Mouse (Mus musculus) cortical plate, adult 2 months (tissue): Measurements from ENCODE around the gene Klhdc8a. TPM values are rescaled to one million over a fixed set of nuclear protein-coding genes. Genes with fewer than 3 reads are reported as not detected.
"Not testable (repeated sequence)": the region's sequence is repeated elsewhere in the genome, so short reads cannot be mapped to it uniquely, and the experiment has no call there.

ENCODE experiments used
- H3K27ac ChIP-seq: fragments of 200-500 bp; 2 replicates; pipeline ENCODE4 v1.5.1; 2012; ENCODE audit warnings: low read length, control low read depth, inconsistent platforms; ENCODE audit not compliant: insufficient read depth
- H3K4me1 ChIP-seq: fragments of 200-500 bp; 2 replicates; pipeline ENCODE4 v1.6.1; 2011; ENCODE audit warnings: low read length; ENCODE audit not compliant: control insufficient read depth, insufficient read depth
- H3K4me3 ChIP-seq: fragments of 200-500 bp; 2 replicates; pipeline ENCODE4 v1.5.1; 2011; ENCODE audit warnings: mild to moderate bottlenecking, low read length, control low read depth; ENCODE audit not compliant: insufficient read depth
- CTCF ChIP-seq: fragments of 200-500 bp; IDR thresholded peaks from 2 replicates; pipeline ENCODE4 v1.5.1; 2011; ENCODE audit warnings: mild to moderate bottlenecking, control low read depth, low read length; ENCODE audit not compliant: insufficient read depth; ENCODE audit errors: extremely low read depth
- POLR2A ChIP-seq: fragments of 200-500 bp; IDR thresholded peaks from 2 replicates; pipeline ENCODE4 v1.6.1; 2011; ENCODE audit warnings: mild to moderate bottlenecking, low read length, control low read depth; ENCODE audit not compliant: insufficient read depth; ENCODE audit errors: extremely low read depth
- polyA plus RNA-seq: library from polyadenylated mRNA; depleted of rRNA; stranded (reverse); fragments of >200 nt; gene quantifications from 2 replicates; pipeline ENCODE4 v1.2.3, GENCODE M21; 2012

Klhdc8a gene
- polyA plus RNA-seq, 1 experiment = 9.4 TPM

DNA sequence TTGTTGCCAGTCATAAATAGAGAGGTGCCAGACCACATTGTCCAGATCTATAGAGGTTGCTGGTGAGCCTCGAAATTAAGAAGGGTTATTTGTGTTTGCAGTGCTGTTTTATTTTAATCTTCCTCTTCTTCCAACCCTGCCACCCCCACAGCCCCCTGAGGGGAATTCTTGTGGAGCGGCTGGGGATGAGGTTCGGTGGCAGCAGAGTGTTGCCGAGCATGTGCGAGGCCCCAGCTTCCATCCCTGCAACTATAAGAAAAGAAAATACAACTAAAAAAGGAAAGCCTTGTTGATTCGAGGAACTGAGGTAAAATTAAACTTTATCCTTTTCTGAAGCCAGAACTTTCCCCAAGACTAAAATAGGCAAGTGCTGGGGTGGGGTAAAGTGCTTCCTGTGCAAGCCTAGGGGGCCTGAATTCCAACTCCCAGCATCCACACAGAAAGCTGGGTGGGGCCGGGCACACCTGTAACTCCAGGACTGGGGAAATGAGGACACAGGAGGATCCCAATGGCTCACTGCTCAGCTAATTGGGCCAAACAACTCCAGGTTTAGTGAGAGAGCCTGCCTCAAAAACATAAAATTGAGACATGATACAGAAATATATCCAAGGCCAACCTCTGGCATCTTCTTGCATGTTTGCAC, 29.9 kb upstream of the Klhdc8a start:
- Histone ChIP-seq H3K4me1 (peaks cover 4% of the 10 kb centered on the region), H3K27ac (no peak overlapping the region), H3K4me3 (no peak overlapping the region)
- TF ChIP-seq POLR2A (no peak), CTCF (no peak)

DNA sequence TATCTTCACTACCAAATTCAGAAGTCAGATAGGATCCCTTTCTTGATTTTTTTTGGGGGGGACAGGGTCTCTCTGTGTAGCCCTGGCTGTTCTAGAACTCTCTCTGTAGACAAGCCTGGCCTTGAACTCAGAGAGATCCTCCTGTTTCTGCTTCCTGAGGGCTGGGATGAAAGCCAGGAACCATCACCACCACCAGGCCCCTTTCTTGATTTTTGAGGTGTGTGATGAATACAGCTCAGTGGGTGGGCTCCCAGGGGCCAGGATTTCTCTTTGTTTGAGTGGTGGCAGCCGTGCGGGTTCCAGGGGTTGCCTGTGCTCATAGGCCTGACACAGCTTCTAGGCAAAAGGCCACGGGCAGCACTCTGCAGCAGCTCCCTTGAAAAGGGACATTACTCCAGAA, 27.2 kb upstream of the Klhdc8a start:
- H3K27ac ChIP-seq = no peak overlapping the region
- H3K4me1 ChIP-seq = peaks cover 4% of the 10 kb centered on the region
- no peak overlapping the region for H3K4me3 ChIP-seq
- TF ChIP-seq CTCF (no peak), POLR2A (no peak)

DNA sequence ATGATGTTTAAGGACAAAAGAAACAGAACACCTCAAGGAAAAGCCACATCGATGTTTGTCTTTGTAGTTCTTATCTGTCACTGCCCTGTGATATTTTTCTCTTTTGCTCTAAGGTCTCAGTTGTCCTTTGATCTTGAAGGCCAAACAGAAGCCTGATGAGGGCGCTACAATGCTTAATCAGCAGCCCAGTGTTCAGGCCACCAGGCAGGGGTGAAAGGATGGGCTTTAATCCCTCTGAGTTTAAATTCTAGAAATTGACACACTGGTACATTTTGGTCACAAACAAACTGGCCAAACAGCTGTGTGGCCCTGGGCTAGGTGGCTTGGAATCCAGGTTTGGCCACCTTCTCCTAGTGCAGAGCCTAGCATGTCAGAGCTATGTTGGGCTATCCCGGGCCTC, 21.7 kb upstream of the Klhdc8a start:
- TF ChIP-seq POLR2A = no peak
- no peak for TF ChIP-seq CTCF
- Histone ChIP-seq H3K4me1 (no peaks in the 10 kb centered on the region), H3K4me3 (no peak overlapping the region), H3K27ac (no peak overlapping the region)

DNA sequence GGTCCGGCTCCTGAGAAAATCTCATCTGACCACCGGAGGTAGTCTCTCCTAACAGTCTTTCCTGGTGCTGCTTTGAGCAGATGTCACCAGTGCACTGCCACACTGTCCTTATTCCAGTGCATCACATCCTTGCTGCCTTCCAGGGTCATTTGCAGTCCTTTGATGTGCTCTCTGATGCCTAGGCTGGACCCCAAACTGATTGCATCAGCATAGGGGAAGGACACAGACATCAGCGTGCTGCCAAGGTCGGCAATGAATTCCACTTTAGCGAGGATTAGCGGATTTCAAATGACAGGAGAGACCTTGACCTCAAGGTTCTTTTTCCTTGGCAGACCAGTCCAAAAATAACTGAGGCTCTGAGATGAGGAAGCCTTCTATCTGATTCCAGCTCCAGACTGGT, 21.3 kb upstream of the Klhdc8a start:
- TF ChIP-seq CTCF (no peak), POLR2A (no peak)
- no peaks in the 10 kb centered on the region for H3K4me1 ChIP-seq
- no peak overlapping the region for H3K4me3 ChIP-seq
- no peak overlapping the region for H3K27ac ChIP-seq

DNA sequence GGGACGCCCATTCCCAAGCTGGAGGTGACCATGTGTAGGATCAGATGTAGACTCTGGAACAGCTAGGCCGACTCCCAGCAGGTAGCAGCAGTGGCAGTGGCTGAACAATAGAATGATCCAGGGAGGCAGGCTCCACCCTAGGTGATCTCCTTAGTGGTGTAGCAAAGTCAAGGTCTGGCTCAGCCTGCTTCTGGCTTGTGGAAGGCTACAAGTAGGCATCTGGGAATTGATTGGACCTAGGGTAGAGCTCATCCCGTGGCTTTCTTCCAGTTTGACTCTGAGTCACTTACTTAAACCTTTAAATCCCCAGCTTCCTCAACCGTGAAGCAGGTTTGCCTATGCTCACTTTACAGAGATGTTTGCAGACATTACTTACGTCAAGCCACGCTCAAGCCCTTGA, 17.8 kb upstream of the Klhdc8a start:
- H3K4me1 ChIP-seq, H3K27ac ChIP-seq, H3K4me3 ChIP-seq: not testable (repeated sequence)

DNA sequence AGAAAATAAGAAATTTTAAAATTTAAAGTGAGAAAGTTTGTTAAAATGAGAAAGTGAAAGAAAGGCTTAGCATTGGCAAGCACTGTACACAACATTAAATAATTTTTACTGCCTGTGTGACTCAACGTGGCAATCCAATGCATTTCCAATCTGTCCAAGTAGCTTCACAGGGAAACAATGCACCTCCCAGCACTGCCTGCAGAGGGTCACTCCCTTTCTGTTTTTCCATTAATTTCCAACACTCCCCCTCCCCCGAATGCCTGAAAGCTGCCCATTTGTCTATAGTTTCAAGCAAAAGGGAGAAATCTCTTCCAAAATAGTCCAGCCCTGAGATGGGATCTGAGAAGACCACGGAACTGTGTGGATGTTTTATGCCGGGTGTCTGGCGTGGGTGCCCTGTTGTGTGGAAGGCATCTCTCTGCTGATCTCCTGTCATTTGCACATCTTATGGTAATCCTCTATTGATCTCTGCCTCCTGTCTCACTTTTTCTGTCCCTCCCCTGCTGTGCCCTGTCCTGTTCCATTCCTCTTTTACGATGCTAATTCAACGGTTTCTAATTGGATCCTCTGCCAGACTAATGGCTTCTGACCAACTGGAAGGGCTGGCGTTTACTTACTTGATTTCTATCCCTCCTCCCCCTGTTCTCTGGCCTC, 16.8 kb upstream of the Klhdc8a start:
- no peak overlapping the region for H3K4me3 ChIP-seq
- H3K4me1 ChIP-seq = no peaks in the 10 kb centered on the region
- H3K27ac ChIP-seq = no peak overlapping the region
- no peak for TF ChIP-seq POLR2A
- TF ChIP-seq CTCF = no peak

DNA sequence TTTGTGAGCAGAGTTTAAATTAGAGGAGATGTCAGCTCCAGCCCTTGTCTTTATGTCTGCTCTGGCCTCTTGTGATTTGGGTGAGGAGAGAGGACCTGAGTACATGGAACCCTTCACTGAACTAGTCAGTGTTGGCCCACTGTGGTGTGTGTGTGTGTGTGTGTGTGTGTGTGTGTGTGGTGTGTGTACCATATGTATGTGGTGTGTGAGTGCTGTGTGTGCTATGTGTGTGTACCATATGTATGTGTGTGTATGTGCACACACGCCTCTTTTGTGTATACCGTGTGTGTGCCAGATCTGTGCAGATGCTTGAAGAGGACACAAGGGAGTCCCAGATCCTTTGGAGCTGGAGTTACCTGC, 16.3 kb upstream of the Klhdc8a start:
- TF ChIP-seq POLR2A = no peak
- no peak for TF ChIP-seq CTCF
- H3K4me3 ChIP-seq = no peak overlapping the region
- no peak overlapping the region for H3K27ac ChIP-seq
- H3K4me1 ChIP-seq = no peaks in the 10 kb centered on the region

DNA sequence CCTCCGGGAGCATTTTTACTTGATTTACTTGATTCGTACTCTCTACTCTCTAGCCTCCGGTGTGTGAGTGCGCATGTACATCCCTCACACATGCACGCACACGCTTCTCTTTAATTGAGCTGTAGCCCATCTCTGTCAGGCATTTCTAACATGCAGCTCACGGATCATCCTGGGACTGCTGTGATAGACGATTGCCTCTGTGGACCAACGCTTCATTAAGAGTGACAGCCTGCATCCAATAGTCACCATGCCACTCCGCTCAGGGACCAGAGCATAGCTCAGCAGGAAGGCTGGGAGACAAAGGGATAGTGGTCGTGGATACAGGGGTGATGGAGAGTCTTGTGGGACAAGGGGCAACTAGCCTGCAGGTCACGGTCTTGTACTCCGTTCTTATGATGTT, 15.4 kb upstream of the Klhdc8a start:
- Histone ChIP-seq H3K4me3 (no peak overlapping the region), H3K4me1 (no peaks in the 10 kb centered on the region), H3K27ac (no peak overlapping the region)
- TF ChIP-seq POLR2A (no peak), CTCF (no peak)

DNA sequence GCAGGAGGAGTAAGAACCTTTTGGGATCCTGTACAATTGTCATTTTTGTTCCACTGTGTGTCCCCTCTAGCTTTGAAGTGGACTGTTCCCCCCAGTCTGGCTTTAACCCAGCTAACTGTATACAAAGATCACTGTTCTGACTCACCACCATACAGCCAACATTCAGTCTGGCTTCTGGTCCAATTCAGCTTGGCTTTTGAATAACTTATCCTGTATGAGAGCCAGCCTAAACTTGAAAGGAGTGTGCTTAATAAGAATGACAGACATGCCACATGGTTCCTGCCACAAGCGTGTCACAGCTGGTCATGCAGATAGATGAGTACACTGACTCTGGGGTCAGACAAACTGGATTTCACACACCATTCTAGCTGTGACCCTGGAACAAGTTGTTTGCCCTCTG, 11.7 kb upstream of the Klhdc8a start:
- TF ChIP-seq CTCF (no peak), POLR2A (no peak)
- Histone ChIP-seq H3K4me1 (no peaks in the 10 kb centered on the region), H3K27ac (no peak overlapping the region), H3K4me3 (no peak overlapping the region)

DNA sequence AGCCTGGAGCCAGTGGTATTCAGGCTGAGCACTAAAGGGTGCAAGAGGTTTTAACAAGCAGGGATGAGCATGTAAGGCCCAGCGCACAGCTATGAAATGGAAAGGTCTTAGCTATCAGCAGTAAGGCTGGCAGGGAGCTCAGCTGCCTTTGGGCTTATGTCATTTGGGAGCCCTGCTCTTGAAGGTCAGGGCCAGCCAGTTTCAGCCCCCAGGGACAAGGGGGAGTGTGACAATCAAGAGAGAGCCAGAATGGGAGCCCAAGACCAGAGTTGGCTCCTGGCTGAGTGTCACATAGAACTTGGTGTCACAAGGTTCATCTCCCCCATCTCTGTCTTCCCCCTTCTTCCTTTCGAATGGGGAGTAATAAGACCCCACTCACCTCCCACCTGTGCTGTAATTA, 11.0 kb upstream of the Klhdc8a start:
- Histone ChIP-seq H3K4me3 (no peak overlapping the region), H3K27ac (no peak overlapping the region), H3K4me1 (no peaks in the 10 kb centered on the region)
- TF ChIP-seq POLR2A = no peak
- TF ChIP-seq CTCF = no peak

DNA sequence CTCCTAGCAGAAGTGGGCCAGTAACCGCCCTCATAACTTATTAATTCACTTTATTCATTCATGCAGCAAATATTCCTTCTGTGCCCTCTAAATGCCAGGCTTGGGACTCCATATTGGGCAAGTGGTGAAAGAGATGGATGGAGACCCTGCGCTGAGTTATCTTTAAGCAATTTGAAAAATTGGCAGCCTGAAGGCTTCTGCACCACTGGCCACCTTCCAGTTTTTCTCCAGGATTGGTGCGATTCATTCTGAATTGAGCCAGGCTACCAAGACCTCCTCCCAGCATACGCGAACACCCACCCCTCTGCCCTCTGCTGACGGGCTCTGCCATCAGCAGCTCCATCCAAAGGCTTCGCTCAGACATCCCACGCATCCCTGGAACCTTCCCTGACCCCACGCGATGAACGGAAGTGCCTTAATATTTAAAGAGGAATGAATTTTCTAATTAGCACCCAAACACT, 10.4 kb upstream of the Klhdc8a start:
- Histone ChIP-seq H3K4me1 (no peaks in the 10 kb centered on the region), H3K4me3 (no peak overlapping the region), H3K27ac (no peak overlapping the region)
- TF ChIP-seq CTCF = 0 out of 2 replicates have a peak, but pooled peaks have one; percentile 9
- no peak for TF ChIP-seq POLR2A
